Mouse (Mus musculus) liver, embryonic 16.5 days (tissue): ENCODE results near the gene Cnn1. TPM values are rescaled to one million over a fixed set of nuclear protein-coding genes. Genes with fewer than 3 reads are reported as not detected.
"Not testable (repeated sequence)": the region's sequence is repeated elsewhere in the genome, so short reads cannot be mapped to it uniquely, and the experiment has no call there.

Experiments used
- ATAC-seq: fragments of 200-750 bp; cut with Nextera tagmentation; 2 replicates; pipeline ENCODE4 v1.8.0; 2017; ENCODE audit warnings: low read depth, mild to moderate bottlenecking, moderate number of reproducible peaks, moderate library complexity
- H3K27ac ChIP-seq: fragments of 300-500 bp; sonication (generic); 2 replicates; pipeline ENCODE4 v1.5.1; 2014; ENCODE audit warnings: mild to moderate bottlenecking, low read length
- H3K27me3 ChIP-seq: fragments of 300-500 bp; sonication (generic); 2 replicates; pipeline ENCODE4 v1.6.1; 2014; ENCODE audit warnings: low read depth, low read length, mixed read lengths; ENCODE audit not compliant: control insufficient read depth, insufficient read depth
- H3K36me3 ChIP-seq: fragments of 300-500 bp; sonication (generic); 2 replicates; pipeline ENCODE4 v1.6.1; 2014; ENCODE audit warnings: mild to moderate bottlenecking; ENCODE audit not compliant: control insufficient read depth, insufficient read depth
- H3K4me1 ChIP-seq: fragments of 300-500 bp; sonication (generic); 2 replicates; pipeline ENCODE4 v1.6.1; 2014; ENCODE audit warnings: low read depth, low read length, mixed read lengths; ENCODE audit not compliant: control insufficient read depth
- H3K4me2 ChIP-seq: fragments of 300-500 bp; sonication (generic); 2 replicates; pipeline ENCODE4 v1.6.1; 2014; ENCODE audit warnings: low read depth, low read length, mixed read lengths
- H3K4me3 ChIP-seq: fragments of 300-500 bp; sonication (generic); 2 replicates; pipeline ENCODE4 v1.5.1; 2014; ENCODE audit warnings: low read depth, mild to moderate bottlenecking, low read length
- H3K9ac ChIP-seq: fragments of 300-500 bp; sonication (generic); 2 replicates; pipeline ENCODE4 v1.6.1; 2014; ENCODE audit warnings: low read depth, low read length
- H3K9me3 ChIP-seq: fragments of 300-500 bp; sonication (generic); replicated peaks from 2 replicates; pipeline ENCODE4 v1.6.1; 2016; ENCODE audit warnings: low read length; ENCODE audit not compliant: control insufficient read depth
- WGBS: fragments of 180-500 bp; shearing (Covaris S2); extraction: QIAGEN DNeasy Blood & Tissue Kit; methylation state at CpG from one replicate; pipeline ENCODE4 v1.1.7; 2014; ENCODE audit not compliant: insufficient replicate concordance; 5-methylcytosine and 5-hydroxymethylcytosine counted together
- polyA plus RNA-seq: library from polyadenylated mRNA; unstranded; fragments of >200 nt; fragmentation: Nextera tagmentation; extraction: Ambion mirVana; gene quantifications from 2 replicates; pipeline ENCODE4 v1.2.1, GENCODE M21; 2015

The Cnn1 gene
- polyA plus RNA-seq, 1 experiment from 2014 or later, result 1.8 TPM

- peaks cover 14% of the 10 kb centered on the region for H3K4me1 ChIP-seq
- H3K4me2 ChIP-seq, result peak overlapping the region; percentile 75
- no peaks in the 10 kb centered on the region for H3K27me3 ChIP-seq
- 57% methylated on average over 4 of the region's 4 CpGs for WGBS
- peak overlapping the region; percentile 91 for H3K9ac ChIP-seq
- H3K36me3 ChIP-seq, result peaks cover 2% of the 10 kb centered on the region; the same call in 1 of the 2 replicates
- ATAC-seq, result no peak
- H3K4me3 ChIP-seq, result peak overlapping the region; percentile 89
- no peaks in the 10 kb centered on the region for H3K9me3 ChIP-seq
- H3K27ac ChIP-seq, result peak overlapping the region; percentile 95
Observed at GRCm38 (mm10) chr9:22069881-22070553, 29.0 kb upstream of the Cnn1 start.

GRCm38 (mm10) chr9:22070791-22071573, 28.0 kb upstream of the Cnn1 start, which contains the start of the genes Gm49318 and Zfp653:
TSS of gene Gm49318 (minus strand) at chr9:22071259.
TSS of gene Zfp653 (minus strand) at chr9:22071376.
- Histone ChIP-seq H3K36me3 (no peaks in the 10 kb centered on the region; the same call in 1 of the 2 replicates), H3K9me3 (no peaks in the 10 kb centered on the region), H3K27me3 (no peaks in the 10 kb centered on the region), H3K4me1 (peaks cover 12% of the 10 kb centered on the region), H3K9ac (peak within 1 kb of the TSS; percentile 91), H3K4me3 (peak within 1 kb of the TSS; percentile 89), H3K4me2 (peak within 1 kb of the TSS; percentile 75), H3K27ac (peak within 1 kb of the TSS; percentile 95)
- peak; percentile 93 for ATAC-seq
- under 1% methylated on average over 72 of the region's 87 CpGs for WGBS

- no peaks in the 10 kb centered on the region; the same call in 1 of the 2 replicates for H3K36me3 ChIP-seq
- H3K9me3 ChIP-seq, result no peaks in the 10 kb centered on the region
- H3K9ac ChIP-seq, result no peak overlapping the region
- H3K27ac ChIP-seq, result no peak overlapping the region
- H3K4me2 ChIP-seq, result no peak overlapping the region
- no peaks in the 10 kb centered on the region for H3K27me3 ChIP-seq
- 85% methylated on average over 4 of the region's 4 CpGs for WGBS
- ATAC-seq, result no peak
- H3K4me3 ChIP-seq, result no peak overlapping the region
- peaks cover 9% of the 10 kb centered on the region for H3K4me1 ChIP-seq
Observed at GRCm38 (mm10) chr9:22072276-22072675, 26.7 kb upstream of the Cnn1 start.

GRCm38 (mm10) chr9:22075778-22076177, 23.2 kb upstream of the Cnn1 start:
- not testable (repeated sequence) for H3K4me1 ChIP-seq, H3K9ac ChIP-seq, H3K27me3 ChIP-seq, H3K4me3 ChIP-seq, H3K36me3 ChIP-seq, H3K9me3 ChIP-seq, H3K4me2 ChIP-seq, H3K27ac ChIP-seq, ATAC-seq
- 66% methylated on average over 5 of the region's 5 CpGs for WGBS

GRCm38 (mm10) chr9:22076223-22076622, 22.8 kb upstream of the Cnn1 start:
- Histone ChIP-seq H3K36me3 (no peaks in the 10 kb centered on the region; the same call in 1 of the 2 replicates), H3K27me3 (no peaks in the 10 kb centered on the region), H3K27ac (no peak overlapping the region), H3K9me3 (no peaks in the 10 kb centered on the region), H3K4me3 (no peak overlapping the region), H3K4me1 (peaks cover 6% of the 10 kb centered on the region), H3K4me2 (no peak overlapping the region), H3K9ac (no peak overlapping the region)
- WGBS, result 87% methylated on average over 23 of the region's 23 CpGs
- ATAC-seq, result no peak

- ATAC-seq, result no peak
- Histone ChIP-seq H3K27ac (no peak overlapping the region), H3K4me1 (peaks cover 8% of the 10 kb centered on the region), H3K4me2 (peak overlapping the region; percentile 81), H3K36me3 (no peaks in the 10 kb centered on the region), H3K9ac (peak overlapping the region; percentile 77), H3K9me3 (no peaks in the 10 kb centered on the region), H3K4me3 (peak overlapping the region; percentile 79), H3K27me3 (no peaks in the 10 kb centered on the region)
- 21% methylated on average over 4 of the region's 4 CpGs for WGBS
Observed at GRCm38 (mm10) chr9:22084667-22085021, 14.4 kb upstream of the Cnn1 start.

GRCm38 (mm10) chr9:22085022-22085834, 13.8 kb upstream of the Cnn1 start, which contains the start of gene Ecsit:
TSS of gene Ecsit (minus strand) at chr9:22085438.
- Histone ChIP-seq H3K9ac (peak within 1 kb of the TSS; percentile 77), H3K9me3 (no peaks in the 10 kb centered on the region), H3K36me3 (no peaks in the 10 kb centered on the region), H3K4me1 (peaks cover 8% of the 10 kb centered on the region), H3K27ac (peak within 1 kb of the TSS; percentile 34; the same call in 1 of the 2 replicates), H3K4me3 (peak within 1 kb of the TSS; percentile 79), H3K27me3 (no peaks in the 10 kb centered on the region), H3K4me2 (peak within 1 kb of the TSS; percentile 82)
- WGBS, result under 1% methylated on average over 48 of the region's 48 CpGs
- peak; percentile 99 for ATAC-seq

GRCm38 (mm10) chr9:22086012-22086411, 13.0 kb upstream of the Cnn1 start:
- no peak for ATAC-seq
- peak overlapping the region; percentile 77 for H3K9ac ChIP-seq
- WGBS, result 93% methylated on average over 6 of the region's 6 CpGs

More at GRCm38 (mm10) chr9:22086012-22086411, 13.0 kb upstream of the Cnn1 start:
- Histone ChIP-seq H3K4me3 (peak overlapping the region; percentile 79), H3K27me3 (no peaks in the 10 kb centered on the region), H3K9me3 (no peaks in the 10 kb centered on the region), H3K4me1 (peaks cover 8% of the 10 kb centered on the region), H3K36me3 (no peaks in the 10 kb centered on the region), H3K27ac (no peak overlapping the region), H3K4me2 (peak overlapping the region; percentile 82)
